In the genomic region with DNA sequence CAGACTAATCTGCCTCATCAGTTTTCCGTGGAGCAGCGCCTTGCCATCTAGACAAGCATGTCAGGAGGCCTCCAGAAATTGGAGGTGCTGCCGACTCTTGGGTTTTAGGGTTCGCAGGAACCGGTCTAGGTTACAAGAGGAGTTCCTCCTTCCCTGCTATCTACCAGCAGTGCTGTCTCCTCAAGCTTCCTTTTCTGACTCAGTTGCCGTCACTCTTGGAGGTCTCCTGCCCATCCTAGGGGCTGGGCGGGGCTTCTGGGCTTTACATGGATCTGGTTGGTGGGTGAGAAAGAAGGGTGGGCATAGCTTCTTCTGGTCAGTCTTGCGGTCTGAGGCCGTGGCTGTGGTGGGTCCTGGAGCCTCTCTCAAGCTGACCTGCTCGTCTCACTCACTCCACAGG, we compare ENCODE assay signal across 1 mouse cellular context.
TF ChIP-seq lines count a peak whose summit lies in the region.

No protein-coding gene starts in this region.

TF ChIP-seq in CH12.LX, 34 proteins besides CTCF, POLR2A, EP300 and RAD21 (continued from another document):
- TF ChIP-seq ELF1 (IDR thresholded peaks at IDR 0.05; ENCODE audit: low read depth, low read length) (peak; percentile 25; the same call in 1 of the 2 replicates), POLR2AphosphoS2 (IDR thresholded peaks at IDR 0.05; ENCODE audit: low read depth, low read length) (no peak), HCFC1 (IDR thresholded peaks at IDR 0.05; ENCODE audit: low read depth, low read length) (no peak), RCOR1 (conservative IDR thresholded peaks at IDR 0.05; ENCODE audit: low read depth, low read length) (no peak; the same call in 1 of the 2 replicates), ZKSCAN1 (IDR thresholded peaks at IDR 0.05; ENCODE audit: borderline replicate concordance, low read depth, low read length) (no peak), ZNF384 (IDR thresholded peaks at IDR 0.05; ENCODE audit: low read depth, low read length) (no peak), USF2 (conservative IDR thresholded peaks at IDR 0.05; ENCODE audit: low read depth, low read length) (no peak), SMC3 (IDR thresholded peaks at IDR 0.05; ENCODE audit: low read depth, low read length) (no peak; the same call in 1 of the 2 replicates), CHD2 (IDR thresholded peaks at IDR 0.05; ENCODE audit: low read length) (peak; percentile 8; the same call in 1 of the 2 replicates), MYC (IDR thresholded peaks at IDR 0.05; ENCODE audit: low read depth, low read length) (no peak), KAT2A (IDR thresholded peaks at IDR 0.05; ENCODE audit: insufficient replicate concordance, low read length) (no peak), NRF1 (IDR thresholded peaks at IDR 0.05; ENCODE audit: low read depth, low read length) (no peak), PAX5 (IDR thresholded peaks at IDR 0.05; ENCODE audit: low read length) (no peak), ZC3H11A (IDR thresholded peaks at IDR 0.05; ENCODE audit: low read depth, low read length) (no peak), MAZ (IDR thresholded peaks at IDR 0.05; ENCODE audit: low read depth, low read length) (peak; percentile 50; the same call in 1 of the 2 replicates), JUND (conservative IDR thresholded peaks at IDR 0.05; ENCODE audit: low read depth, low read length) (0 out of 2 replicates have a peak, but pooled peaks have one; percentile 8), E2F4 (IDR thresholded peaks at IDR 0.05; ENCODE audit: insufficient replicate concordance, low read depth, low read length) (no peak), SIN3A (IDR thresholded peaks at IDR 0.05; ENCODE audit: low read length) (peak; percentile 62; the same call in 1 of the 2 replicates), MAX (IDR thresholded peaks at IDR 0.05; ENCODE audit: low read length) (no peak; the same call in 1 of the 2 replicates), TBP (conservative IDR thresholded peaks at IDR 0.05; ENCODE audit: low read depth, low read length) (peak; percentile 86), MAFK (IDR thresholded peaks at IDR 0.05; ENCODE audit: insufficient replicate concordance, low read length) (no peak), UBTF (IDR thresholded peaks at IDR 0.05; ENCODE audit: low read depth, low read length) (peak; percentile 69; the same call in 1 of the 2 replicates), USF1 (IDR thresholded peaks at IDR 0.05; ENCODE audit: low read depth, low read length) (no peak)
